13 mouse cellular contexts compared by ENCODE assay signal in genomic region chr4:57095569-57095968, GRCm38 (mm10). TPM values are rescaled to one million over a fixed set of nuclear protein-coding genes. Genes with fewer than 3 reads are reported as not detected.
DNase-seq lines count a peak whose midpoint lies in the region; ATAC-seq and TF ChIP-seq lines count a peak whose summit lies in the region.
"Had no signal": no experiment of that assay in that cellular context is flagged by ENCODE, and none has a peak within 500 bp of the region (broad histone marks: within the 10 kb centered on the region; RNA-seq: fewer than 3 reads in every experiment).

No protein-coding gene starts in this region.

- TF ChIP-seq CTCF in intestine, postnatal 0 days (IDR thresholded peaks at IDR 0.05; ENCODE audit: low read depth): no peak

- 0 out of 2 replicates have a peak, but pooled peaks cover 6% of the 10 kb centered on the region for H3K27me3 ChIP-seq in hindbrain, embryonic 10.5 days (ENCODE audit: insufficient read depth, poor library complexity, severe bottlenecking)
- no peaks in the 10 kb centered on the region for H3K27me3 ChIP-seq in hindbrain, embryonic 11.5 days (ENCODE audit: control insufficient read depth, insufficient read depth, low read length)
- no peaks in the 10 kb centered on the region for H3K27me3 ChIP-seq in midbrain, embryonic 13.5 days
- H3K27me3 ChIP-seq in intestine, postnatal 0 days (replicated peaks; ENCODE audit: control insufficient read depth, insufficient read depth, low read length): no peaks in the 10 kb centered on the region

- H3K27ac ChIP-seq in hindbrain, embryonic 10.5 days: peak overlapping the region; percentile 53
- no peak overlapping the region for H3K27ac ChIP-seq in hindbrain, embryonic 11.5 days (ENCODE audit: low read depth, low read length)
- no peak overlapping the region for H3K27ac ChIP-seq in midbrain, embryonic 13.5 days
- H3K27ac ChIP-seq in intestine, postnatal 0 days (ENCODE audit: low read depth, low read length): no peak overlapping the region
- H3K27ac ChIP-seq: liver, embryonic 14.5 days had no signal

- H3K9me3 ChIP-seq in hindbrain, embryonic 10.5 days: no peaks in the 10 kb centered on the region
- H3K9me3 ChIP-seq in hindbrain, embryonic 11.5 days (ENCODE audit: control insufficient read depth, low read length): no peaks in the 10 kb centered on the region
- no peaks in the 10 kb centered on the region; the same call in 1 of the 2 replicates for H3K9me3 ChIP-seq in midbrain, embryonic 13.5 days
- no peaks in the 10 kb centered on the region for H3K9me3 ChIP-seq in intestine, postnatal 0 days (ENCODE audit: control insufficient read depth)

- peaks cover 34% of the 10 kb centered on the region for H3K4me1 ChIP-seq in hindbrain, embryonic 10.5 days (replicated peaks)
- H3K4me1 ChIP-seq in hindbrain, embryonic 11.5 days (replicated peaks; ENCODE audit: control insufficient read depth, insufficient read depth, low read length): no peaks in the 10 kb centered on the region
- H3K4me1 ChIP-seq in midbrain, embryonic 13.5 days (replicated peaks): peaks cover 25% of the 10 kb centered on the region
- no peaks in the 10 kb centered on the region for H3K4me1 ChIP-seq in intestine, postnatal 0 days (replicated peaks; ENCODE audit: control insufficient read depth, insufficient read depth, low read length)

- no peak overlapping the region for H3K9ac ChIP-seq in hindbrain, embryonic 11.5 days (ENCODE audit: low read depth, low read length)
- H3K9ac ChIP-seq in midbrain, embryonic 13.5 days (replicated peaks): no peak overlapping the region
- H3K9ac ChIP-seq in intestine, postnatal 0 days (ENCODE audit: low read depth, low read length): no peak overlapping the region
- H3K9ac ChIP-seq: liver, embryonic 14.5 days had no signal

- DNase-seq in hindbrain, embryonic 10.5 days (ENCODE audit: low spot score): no peak
- DNase-seq in hindbrain, embryonic 11.5 days (ENCODE audit: low spot score): no peak
- DNase-seq in brain, adult 2 months (ENCODE audit: low read depth, low spot score): peak; percentile 80
- DNase-seq in cerebellum, adult 9-10 months: peak; percentile 68
- no peak for DNase-seq in heart, adult 8-10 months (ENCODE audit: low spot score)
- DNase-seq: gastrocnemius, postnatal 36 days; kidney, postnatal 10 days; thymus, postnatal 36 days had no signal

- H3K4me3 ChIP-seq in hindbrain, embryonic 10.5 days: no peak overlapping the region
- no peak overlapping the region for H3K4me3 ChIP-seq in hindbrain, embryonic 11.5 days (ENCODE audit: low read depth, low read length)
- H3K4me3 ChIP-seq in midbrain, embryonic 13.5 days (replicated peaks): no peak overlapping the region
- H3K4me3 ChIP-seq in intestine, postnatal 0 days (ENCODE audit: low read depth, low read length): no peak overlapping the region
- H3K4me3 ChIP-seq: myocyte had no signal

- ATAC-seq in hindbrain, embryonic 11.5 days (ENCODE audit: low FRiP score): no peak
- ATAC-seq in midbrain, embryonic 13.5 days: peak; percentile 32
- no peak for ATAC-seq in intestine, postnatal 0 days
- ATAC-seq: inflammation-experienced regulatory T-cells, adult 6 months had no signal

- H3K36me3 ChIP-seq in hindbrain, embryonic 10.5 days: no peaks in the 10 kb centered on the region
- H3K36me3 ChIP-seq in hindbrain, embryonic 11.5 days (ENCODE audit: control insufficient read depth, insufficient read depth, low read length): no peaks in the 10 kb centered on the region
- no peaks in the 10 kb centered on the region for H3K36me3 ChIP-seq in midbrain, embryonic 13.5 days
- peaks cover 4% of the 10 kb centered on the region for H3K36me3 ChIP-seq in intestine, postnatal 0 days (ENCODE audit: control insufficient read depth, insufficient read depth)

- no peak overlapping the region for H3K4me2 ChIP-seq in hindbrain, embryonic 11.5 days (replicated peaks; ENCODE audit: low read depth, low read length)
- no peak overlapping the region for H3K4me2 ChIP-seq in midbrain, embryonic 13.5 days (replicated peaks)
- H3K4me2 ChIP-seq in intestine, postnatal 0 days (replicated peaks; ENCODE audit: low read depth): no peak overlapping the region

RNA-seq across cellular contexts. Expression of gene Epb41l4b, which starts 47.7 kb away (rescaled TPM):
- polyA plus RNA-seq in hindbrain, embryonic 10.5 days (2016; fragmentation: Nextera tagmentation; extraction: Ambion mirVana): 0.65 and 0.92 TPM in 2 replicates
- polyA plus RNA-seq in hindbrain, embryonic 11.5 days (2014; fragmentation: Nextera tagmentation; extraction: Ambion mirVana): 1.4 and 1.7 TPM in 2 replicates
- polyA plus RNA-seq in midbrain, embryonic 13.5 days (2015; fragmentation: Nextera tagmentation; extraction: Ambion mirVana): 1.9 and 2.3 TPM in 2 replicates
- 1 to 10 TPM; 1.4 to 3.4 (median 2.6) TPM for total RNA-seq in heart, adult 8-10 months (2022)
- 47.7 and 47.8 TPM in 2 replicates for polyA plus RNA-seq in intestine, postnatal 0 days (2015; fragmentation: Nextera tagmentation; extraction: Ambion mirVana)
- polyA plus RNA-seq: inflammation-experienced regulatory T-cells, adult 6 months had no signal

Comparison
In these comparisons a context has a peak if more than half of its experiments do, and no peak if none do; other contexts are left out.
1. DNase-seq: peak in brain, adult 2 months (single experiment) and cerebellum, adult 9-10 months (single experiment); none in hindbrain, embryonic 10.5 days (single experiment), hindbrain, embryonic 11.5 days (single experiment) and heart, adult 8-10 months (single experiment).
2. RNA of gene Epb41l4b, which starts 47.7 kb away (polyA plus RNA-seq): 47.7 to 47.8 TPM in intestine, postnatal 0 days; 1.9 to 2.3 TPM in midbrain, embryonic 13.5 days, 1.4 to 1.7 TPM in hindbrain, embryonic 11.5 days and 0.65 to 0.92 TPM in hindbrain, embryonic 10.5 days; every median in the first group is over 10 times any median in the second.